Mouse (Mus musculus) ES-E14 (cell line): Measurements from ENCODE around the gene Cxcl9.

Source experiments
- CHD2 ChIP-seq: IDR thresholded peaks from 2 replicates; pipeline ENCODE4 v1.6.1; 2014; ENCODE audit warnings: mild to moderate bottlenecking, low read depth, low read length, inconsistent platforms
- HCFC1 ChIP-seq: IDR thresholded peaks from 2 replicates; pipeline ENCODE4 v1.6.1; 2012; ENCODE audit warnings: low read length, inconsistent platforms, borderline replicate concordance; ENCODE audit not compliant: insufficient read depth
- MAFK ChIP-seq: IDR thresholded peaks from 2 replicates; pipeline ENCODE4 v1.6.1; 2014; ENCODE audit warnings: mild to moderate bottlenecking, low read depth, low read length, inconsistent platforms; ENCODE audit not compliant: insufficient read depth
- ZNF384 ChIP-seq: IDR thresholded peaks from 2 replicates; pipeline ENCODE4 v1.6.1; 2012; ENCODE audit warnings: low read depth, low read length, inconsistent platforms

- TF ChIP-seq MAFK = no peak
- TF ChIP-seq CHD2 = no peak
- TF ChIP-seq HCFC1 = no peak
- TF ChIP-seq ZNF384 = no peak
Observed at GRCm38 (mm10) chr5:92304291-92304690, 23.6 kb downstream of the Cxcl9 start.
